Mouse (Mus musculus) C2C12 (cell line): ENCODE measurements around the gene Rps12-ps3. TPM values are rescaled to one million over a fixed set of nuclear protein-coding genes. Genes with fewer than 3 reads are reported as not detected.

Source experiments
- H3K27me3 ChIP-seq: one replicate; pipeline ENCODE4 v1.6.1; 2011; ENCODE audit not compliant: control insufficient read depth, insufficient read depth, insufficient read length
- H3K36me3 ChIP-seq: one replicate; pipeline ENCODE4 v1.6.1; 2011; ENCODE audit not compliant: control insufficient read depth, insufficient read depth
- H3K4me3 ChIP-seq: one replicate; pipeline ENCODE4 v1.5.1; 2011; ENCODE audit warnings: mild to moderate bottlenecking, control low read depth; ENCODE audit not compliant: poor library complexity, insufficient read depth, severe bottlenecking
- H3K79me2 ChIP-seq: one replicate; pipeline ENCODE4 v1.6.1; 2011; ENCODE audit not compliant: control insufficient read depth, insufficient read depth
- H3K79me3 ChIP-seq: one replicate; pipeline ENCODE4 v1.6.1; 2011; ENCODE audit warnings: low read depth, control low read depth
- H3ac ChIP-seq: one replicate; pipeline ENCODE3; 2011; ENCODE audit warnings: low read depth; ENCODE audit not compliant: control insufficient read depth, insufficient read length
- CEBPB ChIP-seq: IDR thresholded peaks from one replicate; pipeline ENCODE4 v1.6.1; 2011; ENCODE audit warnings: low read depth, mild to moderate bottlenecking, control low read depth, moderate library complexity
- CTCF ChIP-seq: IDR thresholded peaks from one replicate; pipeline ENCODE4 v1.5.1; 2011; ENCODE audit not compliant: control insufficient read depth, insufficient read depth, insufficient read length
- FOSL1 ChIP-seq: IDR thresholded peaks from one replicate; pipeline ENCODE4 v1.8.0; 2011; ENCODE audit warnings: mild to moderate bottlenecking, low read length; ENCODE audit not compliant: poor library complexity, insufficient read depth, severe bottlenecking
- MAX ChIP-seq: IDR thresholded peaks from one replicate; pipeline ENCODE4 v1.6.1; 2011; ENCODE audit warnings: mild to moderate bottlenecking, control low read depth
- MYOD1 ChIP-seq: IDR thresholded peaks from one replicate; pipeline ENCODE4 v1.6.1; 2011; ENCODE audit warnings: low read depth; ENCODE audit not compliant: control insufficient read depth, insufficient read length
- MYOG ChIP-seq: IDR thresholded peaks from one replicate; pipeline ENCODE4 v1.6.1; 2011; ENCODE audit not compliant: control insufficient read depth, insufficient read length; ENCODE audit errors: extremely low read depth
- USF1 ChIP-seq: IDR thresholded peaks from one replicate; pipeline ENCODE4 v1.6.1; 2011; ENCODE audit warnings: low read depth, mild to moderate bottlenecking, control low read depth, moderate library complexity
- polyA plus RNA-seq: library from polyadenylated mRNA; unstranded; fragments of >200 nt; fragmentation: generic; extraction: Trizol; gene quantifications from one replicate; pipeline ENCODE4 v1.2.1, GENCODE M21; 2012; ENCODE audit warnings: missing spikeins

The Rps12-ps3 gene
- polyA plus RNA-seq, 1 experiment = 230 TPM

GRCm38 (mm10) chr19:59352760-59353159, 30.7 kb downstream of the Rps12-ps3 start:
- no peak overlapping the region for H3K4me3 ChIP-seq
- peaks cover 45% of the 10 kb centered on the region for H3K27me3 ChIP-seq
- no peaks in the 10 kb centered on the region for H3K36me3 ChIP-seq
- no peaks in the 10 kb centered on the region for H3K79me3 ChIP-seq
- no peak overlapping the region for H3ac ChIP-seq
- TF ChIP-seq MYOD1 (no peak), MAX (no peak), USF1 (no peak), MYOG (no peak)
- H3K79me2 ChIP-seq = no peaks in the 10 kb centered on the region

- Histone ChIP-seq H3K79me2 (no peaks in the 10 kb centered on the region), H3K4me3 (no peak overlapping the region), H3K79me3 (no peaks in the 10 kb centered on the region), H3K36me3 (no peaks in the 10 kb centered on the region), H3ac (no peak overlapping the region), H3K27me3 (peaks cover 42% of the 10 kb centered on the region)
- no peak for TF ChIP-seq USF1
- TF ChIP-seq CEBPB = no peak
- TF ChIP-seq MYOG = no peak
- TF ChIP-seq CTCF = no peak
- no peak for TF ChIP-seq MYOD1
- TF ChIP-seq FOSL1 = no peak
- TF ChIP-seq MAX = no peak
Measured at GRCm38 (mm10) chr19:59354906-59355305, 32.8 kb downstream of the Rps12-ps3 start.

- peaks cover 36% of the 10 kb centered on the region for H3K27me3 ChIP-seq
- no peak for TF ChIP-seq CTCF
- TF ChIP-seq MYOG = no peak
- TF ChIP-seq MYOD1 = no peak
- no peak for TF ChIP-seq USF1
- TF ChIP-seq FOSL1 = no peak
- no peak for TF ChIP-seq CEBPB
- TF ChIP-seq MAX = no peak
- H3K36me3 ChIP-seq = no peaks in the 10 kb centered on the region
- no peaks in the 10 kb centered on the region for H3K79me3 ChIP-seq
- no peak overlapping the region for H3K4me3 ChIP-seq
- H3K79me2 ChIP-seq = no peaks in the 10 kb centered on the region
- no peak overlapping the region for H3ac ChIP-seq
Measured at GRCm38 (mm10) chr19:59356388-59356787, 34.3 kb downstream of the Rps12-ps3 start.

- TF ChIP-seq CEBPB (no peak), MYOG (no peak), USF1 (no peak), MAX (no peak), FOSL1 (no peak), CTCF (no peak), MYOD1 (no peak)
- H3K79me3 ChIP-seq = no peaks in the 10 kb centered on the region
- H3K79me2 ChIP-seq = no peaks in the 10 kb centered on the region
- no peak overlapping the region for H3K4me3 ChIP-seq
- no peak overlapping the region for H3ac ChIP-seq
- peaks cover 36% of the 10 kb centered on the region for H3K27me3 ChIP-seq
- no peaks in the 10 kb centered on the region for H3K36me3 ChIP-seq
Measured at GRCm38 (mm10) chr19:59356843-59357595, 34.9 kb downstream of the Rps12-ps3 start.

GRCm38 (mm10) chr19:59357878-59358277, 35.8 kb downstream of the Rps12-ps3 start:
- Histone ChIP-seq H3K79me3 (no peaks in the 10 kb centered on the region), H3ac (no peak overlapping the region), H3K27me3 (peaks cover 35% of the 10 kb centered on the region), H3K36me3 (no peaks in the 10 kb centered on the region), H3K4me3 (no peak overlapping the region), H3K79me2 (no peaks in the 10 kb centered on the region)
- TF ChIP-seq CTCF = no peak
- TF ChIP-seq MAX = no peak
- no peak for TF ChIP-seq CEBPB
- TF ChIP-seq USF1 = no peak
- TF ChIP-seq MYOD1 = no peak
- no peak for TF ChIP-seq MYOG
- TF ChIP-seq FOSL1 = no peak

GRCm38 (mm10) chr19:59359202-59359601, 37.1 kb downstream of the Rps12-ps3 start:
- Histone ChIP-seq H3K36me3 (no peaks in the 10 kb centered on the region), H3ac (no peak overlapping the region), H3K4me3 (no peak overlapping the region), H3K79me2 (no peaks in the 10 kb centered on the region), H3K27me3 (peaks cover 36% of the 10 kb centered on the region), H3K79me3 (no peaks in the 10 kb centered on the region)
- TF ChIP-seq CEBPB (no peak), FOSL1 (no peak), MAX (no peak), USF1 (no peak), MYOG (no peak), MYOD1 (no peak)
